Mouse (Mus musculus) granulocyte monocyte progenitor cell, adult 5-6 weeks (primary cell): ENCODE data around the gene Flnb. TPM values are rescaled to one million over a fixed set of nuclear protein-coding genes. Genes with fewer than 3 reads are reported as not detected.

Experiments used
- ATAC-seq: replicated peaks from 2 replicates; pipeline ENCODE4 v1.8.0; 2016; ENCODE audit warnings: mild to moderate bottlenecking, moderate TSS enrichment, inconsistent platforms; ENCODE audit not compliant: poor library complexity, severe bottlenecking
- total RNA-seq, 2 experiments: library from RNA; stranded (forward) in 1 of 2; stranded (reverse) in 1 of 2; fragments of 200-712, 200-1000 nt in 1 of 2; fragments of >200 nt in 1 of 2; fragmentation: Nextera tagmentation in 1 of 2; gene quantifications; 2 replicates each; pipeline ENCODE4 v1.2.3; 2014 to 2017

Gene Flnb
- total RNA-seq, 2 experiments from 2014 or later, result 20.8 to 30.2 TPM

DNA sequence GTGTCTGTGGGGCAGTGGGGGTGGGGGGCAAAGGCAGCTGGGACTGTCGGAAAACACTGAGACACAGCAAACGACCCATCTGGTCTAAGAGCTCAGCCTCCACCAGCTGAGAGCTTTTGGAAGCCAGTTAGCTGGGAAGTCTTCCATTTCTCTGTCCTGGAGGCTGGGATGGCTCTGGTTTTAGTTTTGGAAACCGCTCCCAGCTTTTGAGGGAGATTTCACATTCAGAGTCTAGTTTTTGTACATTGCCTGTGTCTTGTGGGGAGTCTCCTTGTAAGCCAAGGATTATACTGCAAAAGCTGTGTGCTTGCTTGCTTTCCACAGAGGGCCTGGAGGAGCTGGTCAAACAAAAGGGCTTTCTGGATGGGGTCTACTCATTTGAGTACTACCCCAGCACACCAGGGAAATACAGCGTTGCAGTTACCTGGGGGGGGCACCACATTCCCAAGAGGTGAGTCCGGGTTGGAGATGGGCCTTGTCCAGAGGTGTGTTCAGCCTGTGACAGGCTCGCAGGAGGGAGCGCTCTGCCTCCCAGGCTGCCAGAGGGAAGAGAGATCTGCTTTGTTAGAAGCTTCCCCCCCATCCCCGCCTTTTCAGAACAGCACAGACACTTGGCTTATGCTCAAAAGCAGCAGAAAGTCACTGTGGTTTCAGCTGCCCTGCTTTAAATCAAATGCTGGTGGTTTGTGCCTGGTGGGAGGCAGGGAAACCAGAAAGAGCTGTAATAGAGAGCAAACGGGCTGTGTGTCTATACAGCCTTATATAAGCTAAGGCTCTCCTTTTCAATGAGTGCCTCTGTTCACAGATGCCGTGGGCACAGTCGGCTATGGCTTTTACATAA, 71.3 kb downstream of the Flnb start:
- peak; percentile 56 for ATAC-seq

GRCm38 (mm10) chr14:7889834-7890233, 72.1 kb downstream of the Flnb start:
- ATAC-seq, result peak; percentile 87

GRCm38 (mm10) chr14:7891401-7891800, 73.6 kb downstream of the Flnb start:
- no peak for ATAC-seq

GRCm38 (mm10) chr14:7896126-7896525, 78.4 kb downstream of the Flnb start:
- ATAC-seq, result no peak

DNA sequence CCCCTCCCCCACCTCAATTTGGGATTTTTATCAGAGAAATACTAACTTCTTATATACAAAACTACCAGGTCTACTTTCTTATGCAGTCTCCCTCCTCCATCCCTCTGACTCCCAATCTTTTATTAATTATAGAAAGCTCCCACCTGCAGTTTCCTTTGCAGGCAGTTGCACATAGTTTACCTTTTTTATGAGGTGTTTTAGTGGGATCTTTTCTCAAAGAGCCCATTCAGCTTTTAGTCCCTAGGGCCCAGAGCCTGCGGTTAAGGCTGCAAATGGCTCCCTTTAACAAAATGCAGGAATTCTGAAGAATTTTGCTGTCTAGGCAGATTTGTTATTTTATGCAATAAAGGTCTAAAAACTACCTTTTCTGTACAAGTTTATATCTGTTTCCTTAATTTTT, 78.9 kb downstream of the Flnb start:
- no peak for ATAC-seq

DNA sequence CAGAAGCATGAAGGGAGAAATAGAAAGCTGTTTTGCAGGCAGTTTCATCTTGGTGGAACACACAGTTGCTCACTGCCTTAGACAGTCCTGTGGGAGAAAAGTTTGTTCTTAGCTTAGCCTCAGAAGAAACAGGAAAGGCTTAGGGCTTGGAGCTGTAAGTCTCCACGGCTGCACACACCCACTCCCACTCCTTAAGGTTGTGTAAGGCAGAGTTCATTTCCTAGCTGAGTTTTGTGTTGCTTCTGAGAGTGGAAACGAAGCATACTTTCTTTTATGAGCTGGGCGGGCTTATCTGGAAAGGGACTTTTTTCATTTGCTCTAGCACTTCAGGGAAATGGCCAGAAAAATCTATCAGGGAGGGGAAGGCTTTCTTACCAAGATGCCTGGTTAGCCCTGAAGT, 82.2 kb downstream of the Flnb start:
- 0 out of 2 replicates have a peak, but pooled peaks have one; percentile 9 for ATAC-seq

DNA sequence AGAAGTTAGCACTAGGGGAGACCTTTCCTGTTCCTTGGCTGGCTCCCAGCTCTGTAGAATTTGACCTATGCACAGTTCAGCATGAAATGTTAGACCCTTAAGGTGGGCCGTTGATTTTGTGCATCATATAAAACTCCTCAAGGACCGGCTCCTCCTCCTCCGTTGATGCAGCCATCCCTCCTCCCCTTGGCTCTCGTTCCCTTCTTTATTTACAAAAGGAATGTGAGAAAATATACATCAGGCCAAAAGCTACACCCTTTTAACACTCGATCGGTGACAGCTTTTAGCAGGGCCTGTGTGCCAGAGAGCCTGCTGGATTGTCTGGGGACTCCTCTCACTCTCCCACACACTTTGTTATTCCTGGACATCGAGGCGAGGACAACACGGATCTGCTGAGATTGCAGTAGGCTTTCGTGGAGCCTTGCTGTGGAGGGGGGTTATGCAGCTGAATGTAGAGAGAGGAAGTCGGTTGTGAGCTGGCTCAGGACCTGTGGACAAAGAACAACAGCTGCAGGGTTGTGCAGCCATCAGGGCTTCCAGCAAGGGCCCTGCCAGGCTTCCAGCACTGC, 82.8 kb downstream of the Flnb start:
- ATAC-seq, result 0 out of 2 replicates have a peak, but pooled peaks have one; percentile 22

DNA sequence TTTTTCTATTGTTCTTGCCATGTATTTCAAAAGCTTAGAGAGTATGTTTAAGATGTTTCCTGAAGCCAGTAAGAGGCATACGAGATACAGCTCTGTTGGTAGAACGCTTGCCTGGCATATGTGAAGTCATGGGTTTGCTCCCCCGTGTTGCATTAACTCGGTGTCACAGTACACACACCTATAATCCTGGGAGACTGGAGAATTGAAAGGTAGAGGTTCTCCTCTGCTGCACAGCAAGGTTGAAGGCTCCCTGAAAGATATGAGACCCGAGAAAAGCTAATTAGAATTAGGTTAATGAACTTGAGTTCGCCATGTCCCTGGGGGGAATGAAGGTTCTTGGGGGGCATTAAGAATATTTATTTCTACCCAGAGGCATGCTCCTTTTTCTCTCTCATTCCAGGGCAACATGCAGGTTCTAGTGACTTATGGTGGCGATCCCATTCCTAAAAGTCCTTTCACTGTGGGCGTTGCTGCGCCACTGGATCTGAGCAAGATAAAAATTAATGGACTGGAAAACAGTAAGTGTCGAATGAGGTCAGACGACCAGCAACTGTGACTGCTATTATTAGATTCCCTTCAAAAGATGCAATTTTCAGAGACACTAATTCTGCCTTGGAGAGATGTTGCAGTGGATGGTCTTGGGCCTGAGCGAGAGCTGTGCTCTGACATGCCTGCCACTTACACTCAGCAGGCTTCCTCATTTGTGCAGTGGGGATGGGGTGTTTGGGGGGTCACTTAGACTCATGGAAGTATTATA, 83.9 kb downstream of the Flnb start:
- no peak for ATAC-seq

- no peak for ATAC-seq
Observed at GRCm38 (mm10) chr14:7907058-7907457, 89.3 kb downstream of the Flnb start.

- no peak for ATAC-seq
Observed at GRCm38 (mm10) chr14:7909472-7909871, 91.7 kb downstream of the Flnb start.

DNA sequence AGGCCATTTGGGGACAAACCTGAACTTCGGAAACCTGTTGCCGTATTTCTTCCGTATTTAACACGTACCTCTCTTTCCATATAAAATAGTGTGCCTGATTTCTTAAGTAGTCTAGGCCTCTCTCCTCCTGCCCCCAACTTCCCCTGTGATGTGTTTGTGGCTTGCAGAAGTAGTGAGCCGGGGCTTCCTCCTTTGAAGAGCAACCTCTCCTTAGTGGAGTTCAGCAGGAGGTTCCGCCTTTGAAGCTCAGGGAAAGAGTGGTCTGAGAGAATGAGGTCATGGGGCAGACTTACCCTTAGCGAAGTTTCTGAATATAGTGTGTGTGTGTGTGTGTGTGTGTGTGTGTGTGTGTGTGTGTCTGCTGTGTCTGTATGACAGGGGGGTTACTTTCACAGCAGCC, 96.1 kb downstream of the Flnb start:
- ATAC-seq, result peak; percentile 94

- no peak for ATAC-seq
Observed at GRCm38 (mm10) chr14:7914461-7914860, 96.7 kb downstream of the Flnb start.

DNA sequence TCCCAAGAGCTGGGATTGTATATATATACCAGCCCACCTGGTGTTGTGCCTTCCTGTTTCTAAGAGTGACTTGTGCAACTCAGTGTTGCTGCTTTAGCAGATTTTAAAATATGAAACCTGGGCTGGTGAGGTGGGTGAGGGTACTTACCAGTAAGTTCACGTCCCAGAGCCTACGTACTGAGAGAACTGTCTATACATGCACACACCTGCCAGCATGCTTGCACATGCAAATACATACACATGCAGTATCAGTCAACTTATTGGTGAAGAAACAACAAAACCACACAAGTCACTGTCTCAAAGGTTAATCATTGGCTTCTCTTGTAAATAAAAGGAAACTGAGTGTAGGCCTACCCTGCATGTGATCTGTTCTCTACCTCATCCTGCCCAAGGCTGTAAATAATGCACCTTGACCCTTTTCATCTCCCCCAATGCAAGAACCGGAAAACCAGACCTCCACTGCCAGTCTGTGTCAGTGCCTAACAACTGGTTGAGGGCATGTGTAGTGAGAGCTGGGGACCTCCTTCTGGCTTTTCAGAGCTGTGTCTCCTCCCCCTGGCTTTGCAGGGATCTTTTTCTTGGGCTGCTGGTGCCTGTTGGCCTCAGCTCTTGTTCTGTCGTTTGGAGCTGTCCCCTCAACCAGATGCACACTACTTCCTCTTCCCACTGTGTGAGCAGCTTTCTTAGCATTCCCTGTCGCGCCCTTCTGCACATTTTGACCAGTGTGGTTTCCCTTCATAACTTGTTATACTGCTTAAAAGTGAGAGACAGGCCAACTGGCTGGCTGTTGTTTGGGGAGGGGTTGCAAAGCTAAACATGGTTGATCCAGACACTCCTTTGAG, 100.6 kb downstream of the Flnb start:
- ATAC-seq, result peak; percentile 20; the same call in 1 of the 2 replicates

DNA sequence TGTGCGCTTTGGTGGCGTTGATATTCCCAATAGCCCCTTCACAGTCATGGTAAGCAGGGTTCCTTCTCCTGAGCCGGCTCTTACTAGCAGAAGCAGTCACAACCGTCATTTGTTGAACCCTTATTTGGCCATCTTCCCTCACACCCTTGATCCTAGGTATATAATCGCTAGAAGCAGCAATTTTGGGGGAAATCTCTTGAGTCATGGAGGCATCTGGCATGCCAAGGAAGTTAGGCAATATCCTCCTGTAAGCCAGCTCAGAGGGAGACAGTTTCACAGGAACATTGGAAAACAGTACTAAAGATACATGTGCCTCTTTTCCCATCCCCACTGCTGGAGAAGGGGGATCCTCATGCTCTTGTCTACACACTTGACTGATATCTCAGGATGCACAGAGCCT, 101.6 kb downstream of the Flnb start:
- peak; percentile 36 for ATAC-seq

DNA sequence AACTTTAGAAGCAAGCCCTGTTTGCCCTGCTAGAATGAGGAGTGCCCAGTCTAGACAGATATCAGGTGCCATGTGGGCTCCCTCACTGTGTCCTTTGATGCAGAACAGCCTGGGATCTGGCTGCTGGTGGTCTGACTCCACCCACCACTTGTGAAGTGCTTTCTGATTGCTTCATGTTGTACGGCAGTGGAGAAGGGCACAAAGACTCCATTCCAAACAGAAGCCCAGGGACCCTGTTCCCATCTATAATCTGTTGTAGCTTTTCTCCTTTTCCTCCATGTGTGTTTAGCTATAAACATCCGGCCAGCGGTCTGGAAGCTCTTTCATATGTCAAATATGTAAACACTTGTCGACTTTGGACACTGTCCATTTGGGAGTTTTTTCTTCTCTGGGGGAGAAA, 102.2 kb downstream of the Flnb start:
- ATAC-seq, result peak; percentile 17; the same call in 1 of the 2 replicates

GRCm38 (mm10) chr14:7921459-7921858, 103.7 kb downstream of the Flnb start:
- peak; percentile 31 for ATAC-seq

DNA sequence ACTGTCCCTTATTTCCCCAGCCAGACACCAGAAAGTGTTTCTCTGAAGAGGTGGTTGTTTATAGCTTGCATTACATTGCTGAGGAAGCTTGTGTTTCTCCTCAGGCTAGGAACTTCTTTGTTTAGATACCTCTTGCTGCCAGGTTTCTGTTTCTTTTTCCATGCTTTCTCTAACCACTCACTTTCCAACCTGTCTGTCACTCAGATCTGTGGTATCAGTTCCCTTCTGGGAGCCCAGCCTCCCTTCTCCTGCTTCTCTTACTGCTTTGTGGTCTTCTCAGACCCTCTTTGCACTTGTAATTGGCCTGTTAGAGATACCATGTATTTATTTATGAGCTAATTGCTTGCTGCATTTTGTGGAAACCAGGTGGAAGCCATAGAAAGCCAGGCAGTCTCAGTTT, 105.9 kb downstream of the Flnb start:
- ATAC-seq, result peak; percentile 67

DNA sequence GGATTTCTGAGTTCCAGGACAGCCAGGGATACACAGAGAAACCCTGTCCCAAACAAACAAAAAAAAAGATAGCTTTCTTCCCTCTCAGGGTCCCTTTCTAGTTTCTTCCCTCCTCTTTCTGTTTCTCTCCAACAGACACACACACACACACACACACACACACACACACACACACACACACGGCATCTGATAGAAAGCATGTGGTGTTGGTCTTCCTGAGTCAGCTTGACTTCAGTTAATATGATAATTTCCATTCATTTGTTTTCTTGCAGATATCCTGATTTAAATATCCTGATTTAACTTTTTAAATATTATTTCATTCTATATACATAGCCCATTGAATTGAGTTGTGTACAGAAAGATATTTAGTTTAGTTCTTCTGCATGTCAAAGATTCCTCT, 110.6 kb downstream of the Flnb start:
- ATAC-seq, result no peak

GRCm38 (mm10) chr14:7929029-7929428, 111.3 kb downstream of the Flnb start:
- peak; percentile 90 for ATAC-seq

GRCm38 (mm10) chr14:7932151-7932550, 114.4 kb downstream of the Flnb start:
- no peak for ATAC-seq
